Mouse (Mus musculus) heart, embryonic 14.5 days (tissue): Measurements from ENCODE around the gene Gm436. TPM values are rescaled to one million over a fixed set of nuclear protein-coding genes. Genes with fewer than 3 reads are reported as not detected.

Source experiments
- ATAC-seq: fragments of 200-750 bp; cut with Nextera tagmentation; 2 replicates; pipeline ENCODE4 v1.8.0; 2017; ENCODE audit warnings: low read depth, moderate TSS enrichment; ENCODE audit not compliant: insufficient number of reproducible peaks, insufficient read depth, low FRiP score
- H3K27ac ChIP-seq, 2 experiments: fragments of 200-500 bp in 1 of 2; fragments of 300-500 bp in 1 of 2; sonication (generic) in 1 of 2; replicated peaks in 1 of 2; 2 replicates each; pipeline ENCODE4 v1.5.1; 2012 to 2014; ENCODE audit warnings: low read depth in 2 of 2, low read length in 2 of 2, control low read depth in 1 of 2, mild to moderate bottlenecking in 1 of 2, mixed read lengths in 1 of 2; ENCODE audit not compliant: control insufficient read depth in 1 of 2, insufficient read depth in 1 of 2
- H3K27me3 ChIP-seq: fragments of 300-500 bp; sonication (generic); 2 replicates; pipeline ENCODE4 v1.6.1; 2014; ENCODE audit warnings: mild to moderate bottlenecking, low read length, control low read depth; ENCODE audit not compliant: control insufficient read depth, insufficient read depth
- H3K36me3 ChIP-seq: fragments of 300-500 bp; sonication (generic); 2 replicates; pipeline ENCODE4 v1.6.1; 2014; ENCODE audit warnings: mild to moderate bottlenecking, control low read depth, low read length, mixed read lengths; ENCODE audit not compliant: control insufficient read depth, insufficient read depth
- H3K4me1 ChIP-seq, 2 experiments: fragments of 200-500 bp in 1 of 2; fragments of 300-500 bp in 1 of 2; sonication (generic) in 1 of 2; 2 replicates each; pipeline ENCODE4 v1.6.1; 2012 to 2014; ENCODE audit warnings: low read length in 2 of 2, control low read depth in 1 of 2, mixed read lengths in 1 of 2; ENCODE audit not compliant: control insufficient read depth in 2 of 2, insufficient read depth in 2 of 2
- H3K4me2 ChIP-seq: fragments of 300-500 bp; sonication (generic); 2 replicates; pipeline ENCODE4 v1.6.1; 2014; ENCODE audit warnings: mild to moderate bottlenecking, low read length
- H3K4me3 ChIP-seq, 2 experiments: fragments of 200-500 bp in 1 of 2; fragments of 300-500 bp in 1 of 2; sonication (generic) in 1 of 2; 2 replicates each; pipeline ENCODE4 v1.5.1; 2012 to 2014; ENCODE audit warnings: low read length in 2 of 2, mild to moderate bottlenecking in 2 of 2, control low read depth in 1 of 2, low read depth in 1 of 2, moderate library complexity in 1 of 2; ENCODE audit not compliant: control insufficient read depth in 1 of 2, insufficient read depth in 1 of 2
- H3K9ac ChIP-seq: fragments of 300-500 bp; sonication (generic); 2 replicates; pipeline ENCODE4 v1.6.1; 2014; ENCODE audit warnings: mild to moderate bottlenecking, low read length
- H3K9me3 ChIP-seq: fragments of 300-500 bp; sonication (generic); 2 replicates; pipeline ENCODE4 v1.6.1; 2016; ENCODE audit warnings: low read length, control low read depth; ENCODE audit not compliant: control insufficient read depth
- WGBS: fragments of 180-500 bp; shearing (Covaris S2); extraction: QIAGEN DNeasy Blood & Tissue Kit; methylation state at CpG from one replicate; pipeline ENCODE4 v1.1.7; 2014; 5-methylcytosine and 5-hydroxymethylcytosine counted together
- polyA plus RNA-seq: library from polyadenylated mRNA; unstranded; fragments of >200 nt; fragmentation: Nextera tagmentation; extraction: Ambion mirVana; gene quantifications from 2 replicates; pipeline ENCODE4 v1.2.1, GENCODE M21; 2014

The Gm436 gene
- not detected in 2 replicates for polyA plus RNA-seq

DNA sequence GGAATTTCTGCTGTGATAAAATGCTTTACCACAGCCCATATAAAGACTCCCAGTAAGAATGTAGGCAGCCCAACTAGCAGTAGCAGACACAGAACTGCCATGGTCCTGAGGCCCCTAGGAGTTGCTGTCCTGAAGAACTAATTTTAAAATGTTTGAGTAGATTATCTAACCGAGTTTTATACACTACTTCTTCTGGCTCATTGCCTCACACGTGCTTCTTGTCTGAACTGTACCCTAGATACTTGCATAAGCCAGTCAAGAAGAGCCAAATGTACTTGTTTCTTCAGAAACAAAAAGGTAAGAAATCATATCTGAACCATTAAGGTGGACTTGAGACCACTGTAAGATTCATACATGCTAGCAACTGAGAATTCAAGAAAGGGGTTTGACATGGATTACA is at the start of gene Gm436:
Gene Gm436 (minus strand): TSS at position 101 of the 400 bp plus-strand sequence.
- 28% methylated on average over 2 of the region's 2 CpGs for WGBS
- ATAC-seq = no peak
- H3K9me3 ChIP-seq = no peaks in the 10 kb centered on the region
- no peaks in the 10 kb centered on the region for H3K4me1 ChIP-seq
- H3K36me3 ChIP-seq = no peaks in the 10 kb centered on the region
- no peak within 1 kb of the TSS for H3K4me2 ChIP-seq
- no peak within 1 kb of the TSS for H3K27ac ChIP-seq
- no peak within 1 kb of the TSS for H3K9ac ChIP-seq
- H3K4me3 ChIP-seq = no peak within 1 kb of the TSS
- no peaks in the 10 kb centered on the region for H3K27me3 ChIP-seq

DNA sequence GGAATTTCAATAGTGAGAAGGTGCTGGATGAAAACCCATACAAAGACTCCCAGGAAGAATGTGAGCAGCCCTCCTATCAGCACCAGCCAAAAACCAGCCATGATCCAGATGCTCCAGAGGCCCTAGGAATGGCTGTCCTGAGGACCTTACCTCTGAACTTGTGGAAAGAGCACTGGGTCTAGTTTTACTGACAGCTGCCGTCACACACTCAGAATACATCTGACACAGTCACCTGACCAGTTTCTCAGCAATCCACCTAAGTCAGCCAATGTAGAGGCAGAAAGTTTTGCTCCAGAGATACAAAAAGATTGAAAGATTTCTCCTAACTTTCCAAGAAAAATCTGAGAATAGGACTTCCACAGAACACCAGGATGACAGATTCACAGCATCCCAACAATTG is 35.1 kb upstream of the Gm436 start, which contains the start of gene Gm13178:
Gene Gm13178 (minus strand): TSS at position 101 of the 400 bp plus-strand sequence.
- H3K4me3 ChIP-seq = no peak within 1 kb of the TSS
- H3K4me2 ChIP-seq = no peak within 1 kb of the TSS

DNA sequence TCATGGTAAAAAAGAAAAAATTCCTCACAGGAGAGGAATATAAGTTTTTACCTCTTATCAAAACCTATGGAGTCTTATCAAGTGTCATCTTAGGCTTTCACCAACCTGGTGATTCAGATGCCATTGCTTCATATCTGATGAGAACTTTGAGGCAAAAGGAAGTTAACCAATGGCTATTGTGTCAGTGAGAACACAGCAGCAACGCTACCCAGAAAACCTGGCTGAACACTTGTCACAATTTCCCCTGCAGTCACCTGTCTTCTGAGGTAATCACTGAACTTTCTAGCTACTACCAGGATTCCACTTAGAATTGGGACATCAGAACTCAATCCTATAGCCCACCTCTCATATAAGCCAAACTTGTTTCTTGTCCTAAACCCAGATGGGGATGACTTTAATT is 33.5 kb upstream of the Gm436 start:
- no peaks in the 10 kb centered on the region for H3K4me1 ChIP-seq
- no peak overlapping the region for H3K27ac ChIP-seq
- H3K9me3 ChIP-seq = no peaks in the 10 kb centered on the region
- 71% methylated on average over 1 of the region's 1 CpGs for WGBS
- no peak overlapping the region for H3K4me3 ChIP-seq
- H3K27me3 ChIP-seq = no peaks in the 10 kb centered on the region
- no peak for ATAC-seq
- no peak overlapping the region for H3K9ac ChIP-seq
- H3K36me3 ChIP-seq = no peaks in the 10 kb centered on the region
- no peak overlapping the region for H3K4me2 ChIP-seq

More for the DNA sequence above, 35.1 kb upstream of the Gm436 start, which contains the start of gene Gm13178:
- no peak within 1 kb of the TSS for H3K9ac ChIP-seq
- H3K36me3 ChIP-seq = no peaks in the 10 kb centered on the region
- H3K9me3 ChIP-seq = no peaks in the 10 kb centered on the region
- no peak for ATAC-seq
- WGBS = 68% methylated on average over 1 of the region's 1 CpGs
- no peak within 1 kb of the TSS for H3K27ac ChIP-seq
- H3K27me3 ChIP-seq = no peaks in the 10 kb centered on the region
- no peaks in the 10 kb centered on the region for H3K4me1 ChIP-seq

DNA sequence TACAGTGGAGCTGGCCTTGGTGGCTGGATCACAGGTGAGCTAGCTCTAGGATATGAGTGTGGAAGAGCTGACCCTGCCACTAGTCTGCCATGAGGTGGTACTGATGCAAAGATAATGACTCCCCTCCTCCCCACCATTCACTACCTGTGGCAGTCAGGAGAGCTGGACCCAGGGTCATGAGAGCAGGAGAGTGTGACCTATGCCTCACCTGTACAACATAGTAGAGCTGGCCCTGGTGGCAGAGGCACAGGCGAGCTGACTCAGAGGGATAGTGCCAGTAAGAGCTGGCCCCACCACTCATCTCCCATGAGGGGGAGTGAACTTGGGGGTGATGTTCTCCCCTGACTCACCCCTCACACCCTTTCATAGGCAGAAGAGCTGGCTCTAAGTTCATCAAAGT is 32.1 kb upstream of the Gm436 start:
- no peak overlapping the region for H3K4me3 ChIP-seq
- H3K4me1 ChIP-seq = no peaks in the 10 kb centered on the region

DNA sequence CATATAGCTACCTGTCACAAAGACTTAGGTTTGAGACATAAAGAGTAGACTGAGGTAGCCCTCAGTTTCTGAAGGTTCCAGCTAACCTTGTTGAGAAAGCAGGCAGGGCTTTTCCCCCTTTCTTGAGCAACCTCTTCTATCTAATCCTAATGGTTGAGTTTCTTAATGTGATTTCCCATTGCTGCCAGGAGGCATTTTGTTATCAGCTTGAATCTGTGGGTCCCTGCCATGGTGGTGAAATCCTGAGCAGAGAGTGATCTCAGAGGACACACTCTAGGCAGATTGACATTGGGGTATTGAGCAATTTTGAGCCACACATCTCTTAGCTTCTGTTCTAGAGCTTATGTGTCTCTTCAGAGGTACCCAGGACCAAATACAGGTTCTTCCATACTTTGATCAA is 47.9 kb downstream of the Gm436 start:
- H3K9me3 ChIP-seq = 0 out of 2 replicates have a peak, but pooled peaks cover 6% of the 10 kb centered on the region
- ATAC-seq = no peak
- no peak overlapping the region for H3K4me2 ChIP-seq
- no peaks in the 10 kb centered on the region for H3K27me3 ChIP-seq
- no peak overlapping the region for H3K27ac ChIP-seq
- no peak overlapping the region for H3K9ac ChIP-seq
- H3K4me3 ChIP-seq = no peak overlapping the region
- no peaks in the 10 kb centered on the region for H3K36me3 ChIP-seq
- H3K4me1 ChIP-seq = no peaks in the 10 kb centered on the region

More for the DNA sequence above, 32.1 kb upstream of the Gm436 start:
- ATAC-seq = 0 out of 2 replicates have a peak, but pooled peaks have one; percentile 50
- Histone ChIP-seq H3K27ac (no peak overlapping the region), H3K9ac (no peak overlapping the region), H3K4me2 (no peak overlapping the region), H3K27me3 (no peaks in the 10 kb centered on the region), H3K9me3 (no peaks in the 10 kb centered on the region), H3K36me3 (no peaks in the 10 kb centered on the region)
- 58% methylated on average over 1 of the region's 1 CpGs for WGBS

Other genes with a start within 250 kb of the Gm436 start
- gene 1700012P22Rik, start 247.6 kb downstream of the Gm436 start, polyA plus RNA-seq = not detected in 2 replicates
- gene Gm9944, start 233.1 kb downstream of the Gm436 start, polyA plus RNA-seq = not detected in 2 replicates
- gene Aadacl3, start 222.6 kb downstream of the Gm436 start, polyA plus RNA-seq = not detected in 2 replicates
- not detected in 2 replicates for gene 9430007A20Rik, start 166.5 kb downstream of the Gm436 start, polyA plus RNA-seq
- not detected in 2 replicates for gene Gm13124, start 121.2 kb downstream of the Gm436 start, polyA plus RNA-seq
- gene Aadacl4, start 72.7 kb downstream of the Gm436 start, polyA plus RNA-seq = not detected in 2 replicates
- not detected in 2 replicates for gene Gm13178, start 35.0 kb upstream of the Gm436 start, polyA plus RNA-seq
- gene Gm438, start 100.2 kb upstream of the Gm436 start, polyA plus RNA-seq = not detected in 2 replicates
- gene Dhrs3, start 206.5 kb upstream of the Gm436 start, polyA plus RNA-seq = 33.3 and 36.6 TPM in 2 replicates